Mouse (Mus musculus) right cerebral cortex, postnatal 10 days (tissue): Measurements from ENCODE around the gene A3galt2.

ENCODE experiments used
- DNase-seq, 2 experiments: peaks; one replicate each; pipeline ENCODE4 v3.0.0; 2021; ENCODE audit warnings: low spot score in 2 of 2

Gene A3galt2

GRCm38 (mm10) chr4:128727721-128728430, 27.3 kb upstream of the A3galt2 start:
- no peak for DNase-seq

- no peak for DNase-seq
Observed at GRCm38 (mm10) chr4:128728431-128728851, 26.7 kb upstream of the A3galt2 start.

GRCm38 (mm10) chr4:128729033-128729708, 26.0 kb upstream of the A3galt2 start:
- DNase-seq: peak; percentile 65 to 68

GRCm38 (mm10) chr4:128729709-128730037, 25.5 kb upstream of the A3galt2 start:
- DNase-seq: no peak

GRCm38 (mm10) chr4:128730271-128730670, 24.9 kb upstream of the A3galt2 start:
- no peak for DNase-seq

GRCm38 (mm10) chr4:128732794-128733193, 22.4 kb upstream of the A3galt2 start:
- DNase-seq: no peak

GRCm38 (mm10) chr4:128733496-128733895, 21.7 kb upstream of the A3galt2 start:
- no peak for DNase-seq

- DNase-seq: peak; percentile 75 to 81
Observed at GRCm38 (mm10) chr4:128734217-128734616, 20.9 kb upstream of the A3galt2 start.

- DNase-seq: no peak
Observed at GRCm38 (mm10) chr4:128734721-128735671, 20.2 kb upstream of the A3galt2 start.

GRCm38 (mm10) chr4:128737137-128737589, 18.0 kb upstream of the A3galt2 start:
- DNase-seq: no peak

GRCm38 (mm10) chr4:128737825-128738610, 17.1 kb upstream of the A3galt2 start:
- no peak for DNase-seq

- no peak for DNase-seq
Observed at GRCm38 (mm10) chr4:128740878-128741277, 14.3 kb upstream of the A3galt2 start.

GRCm38 (mm10) chr4:128741906-128742305, 13.3 kb upstream of the A3galt2 start:
- DNase-seq: no peak

- DNase-seq: no peak
Observed at GRCm38 (mm10) chr4:128742379-128742970, 12.7 kb upstream of the A3galt2 start.

GRCm38 (mm10) chr4:128743031-128743626, 12.0 kb upstream of the A3galt2 start:
- no peak for DNase-seq

- no peak for DNase-seq
Observed at GRCm38 (mm10) chr4:128745160-128745559, 10.0 kb upstream of the A3galt2 start.

- peak in 1 of 2 experiments; percentile 63 for DNase-seq
Observed at GRCm38 (mm10) chr4:128747614-128748270, 7.4 kb upstream of the A3galt2 start.

- DNase-seq: no peak
Observed at GRCm38 (mm10) chr4:128748309-128748708, 6.9 kb upstream of the A3galt2 start.

- no peak for DNase-seq
Observed at GRCm38 (mm10) chr4:128751006-128751405, 4.2 kb upstream of the A3galt2 start.
